In genomic region chr3:145612662-145613061, GRCm38 (mm10) we compare ENCODE assay signal across 10 mouse cellular contexts. TPM values are rescaled to one million over a fixed set of nuclear protein-coding genes. Genes with fewer than 3 reads are reported as not detected.
DNase-seq lines count a peak whose midpoint lies in the region; ATAC-seq and TF ChIP-seq lines count a peak whose summit lies in the region.
"Had no signal": no experiment of that assay in that cellular context is flagged by ENCODE, and none has a peak within 500 bp of the region (broad histone marks: within the 10 kb centered on the region; RNA-seq: fewer than 3 reads in every experiment).

No protein-coding gene starts in this region.

- no peaks in the 10 kb centered on the region for H3K36me3 ChIP-seq in heart, adult 2 months (ENCODE audit: control insufficient read depth, insufficient read depth, low read length)
- no peaks in the 10 kb centered on the region for H3K36me3 ChIP-seq in forebrain, postnatal 0 days (ENCODE audit: insufficient read depth)
- H3K36me3 ChIP-seq in splenic B cell, adult 2 months (ENCODE audit: control insufficient read depth, insufficient read depth, low read length, poor library complexity, severe bottlenecking), result no peaks in the 10 kb centered on the region
- no peaks in the 10 kb centered on the region for H3K36me3 ChIP-seq in heart, embryonic 11.5 days (ENCODE audit: control insufficient read depth, insufficient read depth, low read length)
- H3K36me3 ChIP-seq: heart, embryonic 15.5 days had no signal

- peak; percentile 36; the same call in 1 of the 2 replicates for ATAC-seq in forebrain, postnatal 0 days
- ATAC-seq in heart, embryonic 11.5 days (replicated peaks; ENCODE audit: insufficient number of reproducible peaks, low FRiP score, low TSS enrichment), result no peak

- no peaks in the 10 kb centered on the region for H3K79me2 ChIP-seq in heart, adult 2 months (replicated peaks; ENCODE audit: control insufficient read depth, insufficient read depth, low read length)

- DNase-seq in heart, adult 2 months, result no peak
- no peak for DNase-seq in heart, postnatal 14 days
- peak; percentile 8 for DNase-seq in thymus, postnatal 0 days (ENCODE audit: low spot score)
- no peak for DNase-seq in thymus, postnatal 14 days
- peak; percentile 67 for DNase-seq in forebrain, postnatal 0 days
- DNase-seq in splenic B cell, adult 2 months (ENCODE audit: low read depth, low spot score), result peak; percentile 34
- no peak for DNase-seq in ovary, postnatal 36 days (ENCODE audit: low spot score)

- H3K27ac ChIP-seq in heart, adult 2 months, result no peak overlapping the region
- no peak overlapping the region for H3K27ac ChIP-seq in forebrain, postnatal 0 days (ENCODE audit: low read depth, low read length)
- H3K27ac ChIP-seq in heart, embryonic 11.5 days (ENCODE audit: low read depth, low read length), result no peak overlapping the region
- H3K27ac ChIP-seq: heart, embryonic 15.5 days; macrophage had no signal

- H3K27me3 ChIP-seq in heart, adult 2 months (ENCODE audit: control insufficient read depth, insufficient read depth, low read length), result no peaks in the 10 kb centered on the region
- H3K27me3 ChIP-seq in forebrain, postnatal 0 days (ENCODE audit: insufficient read depth, low read length), result no peaks in the 10 kb centered on the region; the same call in 1 of the 2 replicates
- H3K27me3 ChIP-seq in splenic B cell, adult 2 months (ENCODE audit: control insufficient read depth, insufficient read depth, low read length, poor library complexity, severe bottlenecking), result no peaks in the 10 kb centered on the region
- no peaks in the 10 kb centered on the region for H3K27me3 ChIP-seq in heart, embryonic 11.5 days (ENCODE audit: control insufficient read depth, insufficient read depth, low read length)
- H3K27me3 ChIP-seq: heart, embryonic 15.5 days had no signal

- no peak for TF ChIP-seq EP300 in heart, adult 2 months (IDR thresholded peaks at IDR 0.05; ENCODE audit: insufficient read depth, low read depth, low read length)

- peak; percentile 83 for TF ChIP-seq CTCF in heart, adult 2 months (IDR thresholded peaks at IDR 0.05)
- TF ChIP-seq CTCF in forebrain, postnatal 0 days (IDR thresholded peaks at IDR 0.05; ENCODE audit: low read depth), result peak; percentile 84

- no peak overlapping the region for H3K9ac ChIP-seq in heart, adult 2 months (ENCODE audit: low read depth, low read length)
- H3K9ac ChIP-seq in forebrain, postnatal 0 days, result no peak overlapping the region
- no peak overlapping the region for H3K9ac ChIP-seq in heart, embryonic 11.5 days (ENCODE audit: low read depth, low read length)
- H3K9ac ChIP-seq: heart, embryonic 15.5 days had no signal

- H3K4me2 ChIP-seq in forebrain, postnatal 0 days (ENCODE audit: low read depth), result no peak overlapping the region
- H3K4me2 ChIP-seq in heart, embryonic 11.5 days, result no peak overlapping the region
- H3K4me2 ChIP-seq: heart, embryonic 15.5 days had no signal

- 21% methylated on average over 4 of the region's 4 CpGs for WGBS in heart, adult 2 months
- WGBS in forebrain, postnatal 0 days, result 7% methylated on average over 4 of the region's 4 CpGs
- 34% methylated on average over 4 of the region's 4 CpGs for WGBS in heart, embryonic 11.5 days (ENCODE audit: insufficient replicate concordance)

- H3K4me1 ChIP-seq in heart, adult 2 months (ENCODE audit: control insufficient read depth, insufficient read depth, low read length), result peaks cover 2% of the 10 kb centered on the region; the same call in 1 of the 2 replicates
- no peaks in the 10 kb centered on the region for H3K4me1 ChIP-seq in forebrain, postnatal 0 days (ENCODE audit: insufficient read depth)
- peaks cover 10% of the 10 kb centered on the region for H3K4me1 ChIP-seq in heart, embryonic 11.5 days (ENCODE audit: control insufficient read depth, insufficient read depth, low read length)

- no peak overlapping the region for H3K4me3 ChIP-seq in heart, adult 2 months
- no peak overlapping the region for H3K4me3 ChIP-seq in forebrain, postnatal 0 days (ENCODE audit: low read depth, low read length)
- H3K4me3 ChIP-seq in heart, embryonic 11.5 days (ENCODE audit: low read depth, low read length), result no peak overlapping the region
- H3K4me3 ChIP-seq: heart, embryonic 15.5 days had no signal

- intact Hi-C loops in heart, adult 2 months (cut with DNase I), result no loop called here
- intact Hi-C loops in heart, postnatal 14 days (cut with DNase I), result no loop called here

- no peaks in the 10 kb centered on the region for H3K9me3 ChIP-seq in forebrain, postnatal 0 days (ENCODE audit: low read length)
- no peaks in the 10 kb centered on the region for H3K9me3 ChIP-seq in heart, embryonic 11.5 days (replicated peaks; ENCODE audit: control insufficient read depth, low read length)
- H3K9me3 ChIP-seq: heart, embryonic 15.5 days had no signal

- no peak for TF ChIP-seq POLR2A in heart, adult 2 months (IDR thresholded peaks at IDR 0.05; ENCODE audit: insufficient read depth, low read depth, low read length)

RNA-seq across cellular contexts. Expression of gene Znhit6, which starts 36.7 kb away (rescaled TPM):
- 10 to 100 TPM; 10.3 to 10.4 TPM for total RNA-seq in heart, adult 2 months (2021)
- polyA plus RNA-seq in heart, adult 2 months (2012; rRNA removed), result 4.0 and 5.4 TPM in 2 replicates
- total RNA-seq in heart, postnatal 14 days (2021), result 1 to 10 TPM; 8.4 to 9.8 TPM
- 28.9 and 29.5 TPM in 2 replicates for polyA plus RNA-seq in thymus, postnatal 0 days (2015; fragmentation: Nextera tagmentation; extraction: Ambion mirVana)
- total RNA-seq in forebrain, postnatal 0 days (2014; rRNA removed), result 7.5 and 15.8 TPM in 2 replicates
- polyA plus RNA-seq in forebrain, postnatal 0 days (2015; fragmentation: Nextera tagmentation; extraction: Ambion mirVana), result 30.7 and 32.6 TPM in 2 replicates
- polyA plus RNA-seq in heart, embryonic 11.5 days (2014; fragmentation: Nextera tagmentation; extraction: Ambion mirVana), result 22.6 and 26.0 TPM in 2 replicates

RNA-seq across cellular contexts. Expression of gene Ccn1, which starts 37.1 kb away (rescaled TPM):
- total RNA-seq in heart, adult 2 months (2021), result 10 to 100 TPM; 49.9 to 72.1 TPM
- polyA plus RNA-seq in heart, adult 2 months (2012; rRNA removed), result 39.7 and 45.0 TPM in 2 replicates
- total RNA-seq in heart, postnatal 14 days (2021), result 10 to 100 TPM; 29.1 to 29.7 TPM
- polyA plus RNA-seq in thymus, postnatal 0 days (2015; fragmentation: Nextera tagmentation; extraction: Ambion mirVana), result 5.7 and 8.0 TPM in 2 replicates
- total RNA-seq in forebrain, postnatal 0 days (2014; rRNA removed), result 8.5 and 8.9 TPM in 2 replicates
- polyA plus RNA-seq in forebrain, postnatal 0 days (2015; fragmentation: Nextera tagmentation; extraction: Ambion mirVana), result 11.7 and 13.6 TPM in 2 replicates
- 55.6 and 61.9 TPM in 2 replicates for polyA plus RNA-seq in heart, embryonic 11.5 days (2014; fragmentation: Nextera tagmentation; extraction: Ambion mirVana)

Comparison
In these comparisons a context has a peak if more than half of its experiments do, and no peak if none do; other contexts are left out.
1. DNase-seq: peak in thymus, postnatal 0 days (single experiment), forebrain, postnatal 0 days (single experiment) and splenic B cell, adult 2 months (single experiment); none in heart, adult 2 months (0 of 2), heart, postnatal 14 days (0 of 2), thymus, postnatal 14 days (single experiment) and ovary, postnatal 36 days (single experiment).